In the genomic region with DNA sequence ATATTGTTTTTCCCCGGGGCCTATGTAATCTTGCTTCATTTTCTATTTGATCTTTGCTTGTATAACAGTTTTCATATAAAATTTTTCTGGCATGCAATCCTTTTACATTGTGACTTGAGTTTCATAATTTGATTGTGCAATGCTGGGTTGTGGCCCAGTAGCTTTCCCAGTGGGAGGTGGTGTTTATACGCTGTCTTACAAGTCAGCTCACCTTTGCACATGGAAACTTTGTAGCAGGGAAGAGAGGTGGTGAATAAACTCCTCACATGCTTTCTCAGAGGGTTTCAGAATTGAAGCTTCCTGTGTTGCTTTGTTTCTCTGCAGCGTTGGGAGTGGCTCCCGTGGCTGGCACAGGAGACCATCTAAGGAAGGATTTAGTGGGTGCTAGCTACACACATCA, we compare ENCODE assay signal across 14 mouse cellular contexts. TPM values are rescaled to one million over a fixed set of nuclear protein-coding genes. Genes with fewer than 3 reads are reported as not detected.
DNase-seq lines count a peak whose midpoint lies in the region; ATAC-seq and TF ChIP-seq lines count a peak whose summit lies in the region.
"Had no signal": no experiment of that assay in that cellular context is flagged by ENCODE, and none has a peak within 500 bp of the region (broad histone marks: within the 10 kb centered on the region; RNA-seq: fewer than 3 reads in every experiment).

No protein-coding gene starts in this region.

- no peak overlapping the region for H3K4me2 ChIP-seq in liver, postnatal 0 days (ENCODE audit: low read depth, low read length)
- no peak overlapping the region for H3K4me2 ChIP-seq in liver, embryonic 11.5 days
- H3K4me2 ChIP-seq in stomach, embryonic 16.5 days (ENCODE audit: low read depth, low read length), result no peak overlapping the region

- H3K4me1 ChIP-seq in liver, postnatal 0 days (ENCODE audit: insufficient read depth), result no peaks in the 10 kb centered on the region
- H3K4me1 ChIP-seq in liver, embryonic 11.5 days (replicated peaks; ENCODE audit: control insufficient read depth, insufficient read depth, low read length), result no peaks in the 10 kb centered on the region
- peaks cover 14% of the 10 kb centered on the region for H3K4me1 ChIP-seq in stomach, embryonic 16.5 days (ENCODE audit: control insufficient read depth, insufficient read depth, low read length)

- H3K27me3 ChIP-seq in liver, postnatal 0 days (ENCODE audit: insufficient read depth, low read length), result no peaks in the 10 kb centered on the region
- H3K27me3 ChIP-seq in liver, embryonic 11.5 days (replicated peaks; ENCODE audit: control insufficient read depth, insufficient read depth, low read length), result no peaks in the 10 kb centered on the region
- H3K27me3 ChIP-seq in stomach, embryonic 16.5 days (ENCODE audit: control insufficient read depth, insufficient read depth, low read length), result no peaks in the 10 kb centered on the region
- H3K27me3 ChIP-seq: megakaryocyte, embryonic 14.5 days had no signal

- H3K9ac ChIP-seq in liver, postnatal 0 days (replicated peaks), result no peak overlapping the region
- H3K9ac ChIP-seq in liver, embryonic 11.5 days (ENCODE audit: low read depth, low read length), result no peak overlapping the region
- H3K9ac ChIP-seq in stomach, embryonic 16.5 days (ENCODE audit: low read length), result no peak overlapping the region

- ATAC-seq in liver, postnatal 0 days, result no peak
- no peak for ATAC-seq in liver, embryonic 11.5 days (replicated peaks; ENCODE audit: low FRiP score)
- ATAC-seq in stomach, embryonic 16.5 days (ENCODE audit: insufficient read depth, low FRiP score), result no peak
- ATAC-seq: inflammation-experienced regulatory T-cells, adult 6 months had no signal

- H3K9me3 ChIP-seq in liver, postnatal 0 days (ENCODE audit: low read length), result no peaks in the 10 kb centered on the region
- no peaks in the 10 kb centered on the region for H3K9me3 ChIP-seq in liver, embryonic 11.5 days (ENCODE audit: control insufficient read depth, low read length)
- no peaks in the 10 kb centered on the region for H3K9me3 ChIP-seq in stomach, embryonic 16.5 days (replicated peaks; ENCODE audit: control insufficient read depth, low read length)
- H3K9me3 ChIP-seq: heart, embryonic 10.5 days; megakaryocyte, embryonic 14.5 days had no signal

- peaks cover 11% of the 10 kb centered on the region for H3K36me3 ChIP-seq in liver, postnatal 0 days (replicated peaks; ENCODE audit: insufficient read depth, low read length)
- peaks cover 12% of the 10 kb centered on the region; the same call in 1 of the 2 replicates for H3K36me3 ChIP-seq in liver, embryonic 11.5 days (ENCODE audit: control insufficient read depth, insufficient read depth, low read length)
- H3K36me3 ChIP-seq in stomach, embryonic 16.5 days (ENCODE audit: control insufficient read depth, insufficient read depth, low read length), result peaks cover 5% of the 10 kb centered on the region; the same call in 1 of the 2 replicates

- 75% methylated on average over 4 of the region's 4 CpGs for WGBS in liver, postnatal 0 days (ENCODE audit: insufficient replicate concordance)
- 91% methylated on average over 4 of the region's 4 CpGs for WGBS in liver, embryonic 11.5 days
- 22% methylated on average over 4 of the region's 4 CpGs for WGBS in large intestine, adult 2 months
- 77% methylated on average over 4 of the region's 4 CpGs for WGBS in stomach, embryonic 16.5 days

- peak overlapping the region; percentile 48; the same call in 1 of the 2 replicates for H3K27ac ChIP-seq in liver, postnatal 0 days (ENCODE audit: low read depth)
- H3K27ac ChIP-seq in liver, embryonic 11.5 days (ENCODE audit: low read depth, low read length), result no peak overlapping the region
- H3K27ac ChIP-seq in stomach, embryonic 16.5 days (ENCODE audit: low read length), result peak overlapping the region; percentile 67
- H3K27ac ChIP-seq: heart, embryonic 10.5 days had no signal

- TF ChIP-seq CTCF in liver, postnatal 0 days (IDR thresholded peaks at IDR 0.05; ENCODE audit: low read depth), result no peak

- DNase-seq in adrenal gland, postnatal 10 days, result peak; percentile 54
- DNase-seq in adrenal gland, adult 8-10 months, result no peak
- DNase-seq in liver, postnatal 0 days, result no peak
- no peak for DNase-seq in liver, embryonic 11.5 days (ENCODE audit: low spot score)
- peak; percentile 71 for DNase-seq in large intestine, adult 2 months (ENCODE audit: low read depth, low spot score)
- DNase-seq in spleen, postnatal 4 days (ENCODE audit: low spot score in 2 of 2), result no peak
- DNase-seq in cerebellum, adult 9-10 months, result no peak
- DNase-seq: heart, postnatal 36 days; kidney, postnatal 25 days; liver had no signal

- no peak overlapping the region for H3K4me3 ChIP-seq in liver, postnatal 0 days (ENCODE audit: low read depth, low read length)
- H3K4me3 ChIP-seq in liver, embryonic 11.5 days (ENCODE audit: low read depth, low read length), result no peak overlapping the region
- no peak overlapping the region for H3K4me3 ChIP-seq in stomach, embryonic 16.5 days (replicated peaks; ENCODE audit: low read length)
- H3K4me3 ChIP-seq: heart, embryonic 10.5 days; megakaryocyte, embryonic 14.5 days had no signal

- no peak for TF ChIP-seq EP300 in liver, postnatal 0 days (IDR thresholded peaks at IDR 0.05; ENCODE audit: low read depth)

RNA-seq across cellular contexts. Expression of gene Trit1, which starts 28.4 kb away (rescaled TPM):
- total RNA-seq in adrenal gland, postnatal 10 days (2021), result 10 to 100 TPM; 19.7 to 22.7 TPM
- 10 to 100 TPM; 21.8 to 24.5 (median 22.9) TPM for total RNA-seq in adrenal gland, adult 8-10 months (2022)
- 7.1 and 7.5 TPM in 2 replicates for polyA plus RNA-seq in liver, postnatal 0 days (2015; fragmentation: Nextera tagmentation; extraction: Ambion mirVana)
- 17.2 and 17.5 TPM in 2 replicates for polyA plus RNA-seq in liver, embryonic 11.5 days (2014; fragmentation: Nextera tagmentation; extraction: Ambion mirVana)
- polyA plus RNA-seq in large intestine, adult 2 months (2012; rRNA removed), result 3.0 and 3.7 TPM in 2 replicates
- polyA plus RNA-seq in stomach, embryonic 16.5 days (2015; fragmentation: Nextera tagmentation; extraction: Ambion mirVana), result 20.1 and 21.2 TPM in 2 replicates

RNA-seq across cellular contexts. Expression of gene Mycl, which starts 49.4 kb away (rescaled TPM):
- total RNA-seq in adrenal gland, postnatal 10 days (2021), result 1 to 10 TPM; 3.6 to 5.6 TPM
- total RNA-seq in adrenal gland, adult 8-10 months (2022), result 1 to 10 TPM in 2 of 4 experiments, under 1 TPM in 2; 0.68 to 2.1 (median 1.3) TPM
- polyA plus RNA-seq in liver, postnatal 0 days (2015; fragmentation: Nextera tagmentation; extraction: Ambion mirVana), result 1.2 and 1.5 TPM in 2 replicates
- polyA plus RNA-seq in liver, embryonic 11.5 days (2014; fragmentation: Nextera tagmentation; extraction: Ambion mirVana), result 3.1 and 4.0 TPM in 2 replicates
- polyA plus RNA-seq in large intestine, adult 2 months (2012; rRNA removed), result 9.8 and 11.2 TPM in 2 replicates
- 13.0 and 13.8 TPM in 2 replicates for polyA plus RNA-seq in stomach, embryonic 16.5 days (2015; fragmentation: Nextera tagmentation; extraction: Ambion mirVana)
- polyA plus RNA-seq: inflammation-experienced regulatory T-cells, adult 6 months had no signal

Comparison
In these comparisons a context has a peak if more than half of its experiments do, and no peak if none do; other contexts are left out.
1. DNase-seq: peak in adrenal gland, postnatal 10 days (single experiment) and large intestine, adult 2 months (single experiment); none in adrenal gland, adult 8-10 months (single experiment), liver, postnatal 0 days (single experiment), liver, embryonic 11.5 days (single experiment), spleen, postnatal 4 days (0 of 2) and cerebellum, adult 9-10 months (single experiment).